Mouse (Mus musculus): ENCODE measurements at regions not wholly inside any gene's neighbourhood (a gene's known extent, or its start where the extent isn't known, plus 50 kb on each side); places are given as distances from the start of the nearest gene placed in this dataset.

GRCm38 (mm10) chr10:43676289-43676688, 98.2 kb downstream of the Cd24a start:
- TF ChIP-seq MXI1 (IDR thresholded peaks at IDR 0.05; ENCODE audit: low read depth, low read length) (no peak), SIN3A (IDR thresholded peaks at IDR 0.05; ENCODE audit: low read length) (no peak), RCOR1 (conservative IDR thresholded peaks at IDR 0.05; ENCODE audit: low read depth, low read length) (no peak), TBP (conservative IDR thresholded peaks at IDR 0.05; ENCODE audit: low read depth, low read length) (no peak), GABPA (IDR thresholded peaks at IDR 0.05; ENCODE audit: insufficient replicate concordance, low read depth, low read length) (no peak), ZNF384 (IDR thresholded peaks at IDR 0.05; ENCODE audit: low read depth, low read length) (no peak), PAX5 (IDR thresholded peaks at IDR 0.05; ENCODE audit: low read length) (no peak), KAT2A (IDR thresholded peaks at IDR 0.05; ENCODE audit: insufficient replicate concordance, low read length) (no peak), ZC3H11A (IDR thresholded peaks at IDR 0.05; ENCODE audit: low read depth, low read length) (no peak), MEF2A (IDR thresholded peaks at IDR 0.05; ENCODE audit: borderline replicate concordance, low read depth, low read length) (no peak), TCF12 (IDR thresholded peaks at IDR 0.05; ENCODE audit: low read depth, low read length) (no peak), USF1 (IDR thresholded peaks at IDR 0.05; ENCODE audit: low read depth, low read length) (no peak)
- Histone ChIP-seq H3K4me2 (ENCODE audit: insufficient read depth, low read depth, poor library complexity, severe bottlenecking) (no peak overlapping the region), H3K9me3 (replicated peaks; ENCODE audit: low read length) (no peaks in the 10 kb centered on the region), H3K4me1 (ENCODE audit: control insufficient read depth in 1 of 2, insufficient read depth in 2 of 2) (peaks cover 4 to 20% of the 10 kb centered on the region in 2 experiments; a peak in 2 of 4 replicates), H3K36me3 (replicated peaks in 1 of 2; ENCODE audit: control insufficient read depth in 1 of 2, insufficient read depth in 1 of 2, low read length in 1 of 2) (no peaks in the 10 kb centered on the region), H3K79me2 (replicated peaks; ENCODE audit: control insufficient read depth, extremely low read depth, insufficient read depth, poor library complexity, severe bottlenecking) (no peaks in the 10 kb centered on the region), H3K9ac (ENCODE audit: insufficient read depth, low read depth) (no peak overlapping the region), H3K27me3 (replicated peaks) (no peaks in the 10 kb centered on the region), H3K27ac (ENCODE audit: insufficient read depth, low read depth) (no peak overlapping the region), H3K4me3 (replicated peaks in 1 of 3; ENCODE audit: low read depth in 2 of 3, low read length in 2 of 3, poor library complexity in 1 of 3) (no peak overlapping the region)
- dilution Hi-C loops (cut with MboI; ENCODE audit: extremely low pct_ligation_motif_present, extremely low pct_unique_long_range_greater_than_20kb, low sequenced_read_pairs) (no loop called here), in situ Hi-C loops (cut with MboI; ENCODE audit: low pct_ligation_motif_present, low pct_unique_long_range_greater_than_20kb, low sequenced_read_pairs) (no loop called here)
- no peak for DNase-seq (ENCODE audit: extremely low read depth)

GRCm38 (mm10) chr10:43684247-43685033, 106.4 kb downstream of the Cd24a start:
- no peak overlapping the region for H3K27ac ChIP-seq (ENCODE audit: insufficient read depth, low read depth)
- H3K4me2 ChIP-seq (ENCODE audit: insufficient read depth, low read depth, poor library complexity, severe bottlenecking), result no peak overlapping the region
- in situ Hi-C loops (cut with MboI; ENCODE audit: low pct_ligation_motif_present, low pct_unique_long_range_greater_than_20kb, low sequenced_read_pairs), result no loop called here

More at GRCm38 (mm10) chr10:43684247-43685033, 106.4 kb downstream of the Cd24a start:
- Histone ChIP-seq H3K4me3 (replicated peaks in 1 of 3; ENCODE audit: low read depth in 2 of 3, low read length in 2 of 3, poor library complexity in 1 of 3) (no peak overlapping the region), H3K9ac (ENCODE audit: insufficient read depth, low read depth) (no peak overlapping the region), H3K36me3 (replicated peaks in 1 of 2; ENCODE audit: control insufficient read depth in 1 of 2, insufficient read depth in 1 of 2, low read length in 1 of 2) (no peaks in the 10 kb centered on the region), H3K79me2 (replicated peaks; ENCODE audit: control insufficient read depth, extremely low read depth, insufficient read depth, poor library complexity, severe bottlenecking) (no peaks in the 10 kb centered on the region), H3K4me1 (ENCODE audit: control insufficient read depth in 1 of 2, insufficient read depth in 2 of 2) (peaks cover 0 to 6% of the 10 kb centered on the region in 2 experiments; a peak in 1 of 4 replicates), H3K9me3 (replicated peaks; ENCODE audit: low read length) (no peaks in the 10 kb centered on the region), H3K27me3 (replicated peaks) (no peaks in the 10 kb centered on the region)
- dilution Hi-C loops (cut with MboI; ENCODE audit: extremely low pct_ligation_motif_present, extremely low pct_unique_long_range_greater_than_20kb, low sequenced_read_pairs), result no loop called here
- no peak for TF ChIP-seq NELFE (IDR thresholded peaks at IDR 0.05; ENCODE audit: low read depth, low read length)
- DNase-seq (ENCODE audit: extremely low read depth), result no peak
